Mouse (Mus musculus) frontal cortex, adult 2 months (tissue): ENCODE data around the gene Kif13a. TPM values are rescaled to one million over a fixed set of nuclear protein-coding genes. Genes with fewer than 3 reads are reported as not detected.

ENCODE experiments used
- DNase-seq, 2 experiments: peaks; one replicate each; pipeline ENCODE4 v3.0.0; 2022; ENCODE audit warnings: low spot score in 1 of 2; ENCODE audit errors: extremely low spot score in 1 of 2
- polyA plus RNA-seq: library from polyadenylated mRNA; depleted of rRNA; stranded (reverse); fragments of >200 nt; gene quantifications from 2 replicates; pipeline ENCODE4 v1.2.3, GENCODE M21; 2012

Kif13a gene
- polyA plus RNA-seq, 1 experiment = 14.1 TPM

GRCm38 (mm10) chr13:46842185-46842584 is 87.5 kb downstream of the Kif13a start:
- DNase-seq = no peak

- no peak for DNase-seq
These were observed 88.0 kb downstream of the Kif13a start for GRCm38 (mm10) chr13:46841668-46842067.

GRCm38 (mm10) chr13:46840676-46841075 is 89.0 kb downstream of the Kif13a start:
- DNase-seq = no peak

GRCm38 (mm10) chr13:46839236-46839635 is 90.4 kb downstream of the Kif13a start:
- no peak for DNase-seq

GRCm38 (mm10) chr13:46838551-46838950 is 91.1 kb downstream of the Kif13a start:
- peak in 1 of 2 experiments; percentile 67 for DNase-seq

GRCm38 (mm10) chr13:46835351-46835750 is 94.3 kb downstream of the Kif13a start:
- peak in 1 of 2 experiments; percentile 46 for DNase-seq

- no peak for DNase-seq
These were observed 94.9 kb downstream of the Kif13a start for GRCm38 (mm10) chr13:46834805-46835204.

GRCm38 (mm10) chr13:46833586-46833985 is 96.1 kb downstream of the Kif13a start:
- DNase-seq = no peak

- no peak for DNase-seq
These were observed 96.7 kb downstream of the Kif13a start for GRCm38 (mm10) chr13:46832956-46833355.

GRCm38 (mm10) chr13:46823271-46823670 is 106.4 kb downstream of the Kif13a start:
- DNase-seq = no peak

GRCm38 (mm10) chr13:46822200-46822599 is 107.5 kb downstream of the Kif13a start:
- DNase-seq = no peak

- no peak for DNase-seq
These were observed 109.9 kb downstream of the Kif13a start for GRCm38 (mm10) chr13:46819729-46820223.

GRCm38 (mm10) chr13:46819202-46819728 is 110.4 kb downstream of the Kif13a start:
- no peak for DNase-seq

GRCm38 (mm10) chr13:46818374-46818773 is 111.3 kb downstream of the Kif13a start:
- DNase-seq = no peak

GRCm38 (mm10) chr13:46812648-46813184 is 117.0 kb downstream of the Kif13a start:
- no peak for DNase-seq

- DNase-seq = no peak
These were observed 118.0 kb downstream of the Kif13a start for GRCm38 (mm10) chr13:46811696-46812095.

- no peak for DNase-seq
These were observed 119.1 kb downstream of the Kif13a start for GRCm38 (mm10) chr13:46810613-46811012.

- peak in 1 of 2 experiments; percentile 43 for DNase-seq
These were observed 119.6 kb downstream of the Kif13a start for GRCm38 (mm10) chr13:46810098-46810497.

- DNase-seq = no peak
These were observed 121.8 kb downstream of the Kif13a start for GRCm38 (mm10) chr13:46807901-46808300.

GRCm38 (mm10) chr13:46801196-46801595 is 128.5 kb downstream of the Kif13a start:
- no peak for DNase-seq

- DNase-seq = peak in 1 of 2 experiments; percentile 67
These were observed 131.5 kb downstream of the Kif13a start for GRCm38 (mm10) chr13:46798156-46798555.

GRCm38 (mm10) chr13:46796381-46796780 is 133.3 kb downstream of the Kif13a start:
- no peak for DNase-seq
